In genomic region chr11:17665624-17666552, GRCm38 (mm10) we compare ENCODE assay signal across 21 mouse cellular contexts.
A peak's percentile ranks its signal among the peaks of the same experiment; 100 is the strongest.
DNase-seq lines count a peak whose midpoint lies in the region; ATAC-seq and TF ChIP-seq lines count a peak whose summit lies in the region.
"Had no signal": no experiment of that assay in that cellular context is flagged by ENCODE, and none has a peak within 500 bp of the region (broad histone marks: within the 10 kb centered on the region; RNA-seq: fewer than 3 reads in every experiment).

No protein-coding gene starts in this region.

- 0 out of 2 replicates have a peak, but pooled peaks have one; percentile 59 for ATAC-seq in embryonic facial prominence, embryonic 13.5 days (ENCODE audit: insufficient number of reproducible peaks, insufficient read depth, low FRiP score, low TSS enrichment, low read depth)
- peak; percentile 70 for ATAC-seq in lung, embryonic 14.5 days (ENCODE audit: insufficient read depth)
- peak; percentile 65 for ATAC-seq in embryonic facial prominence, embryonic 15.5 days (ENCODE audit: insufficient number of reproducible peaks, low FRiP score, low TSS enrichment, low read depth)
- ATAC-seq in stomach, embryonic 16.5 days (ENCODE audit: insufficient read depth, low FRiP score): no peak; the same call in 1 of the 2 replicates
- ATAC-seq: inflammation-experienced regulatory T-cells, adult 6 months had no signal

- H3K27me3 ChIP-seq in embryonic facial prominence, embryonic 13.5 days: no peaks in the 10 kb centered on the region
- H3K27me3 ChIP-seq in embryonic facial prominence, embryonic 10.5 days (replicated peaks; ENCODE audit: low read depth, poor library complexity, severe bottlenecking): no peaks in the 10 kb centered on the region
- no peaks in the 10 kb centered on the region for H3K27me3 ChIP-seq in lung, embryonic 14.5 days (ENCODE audit: insufficient read depth, low read length)
- H3K27me3 ChIP-seq in embryonic facial prominence, embryonic 15.5 days: no peaks in the 10 kb centered on the region
- H3K27me3 ChIP-seq in stomach, embryonic 16.5 days (ENCODE audit: control insufficient read depth, insufficient read depth, low read length): no peaks in the 10 kb centered on the region
- H3K27me3 ChIP-seq: midbrain, embryonic 12.5 days had no signal

- no peak overlapping the region for H3K9ac ChIP-seq in embryonic facial prominence, embryonic 13.5 days
- no peak overlapping the region for H3K9ac ChIP-seq in lung, embryonic 14.5 days
- H3K9ac ChIP-seq in embryonic facial prominence, embryonic 15.5 days: no peak overlapping the region
- no peak overlapping the region for H3K9ac ChIP-seq in stomach, embryonic 16.5 days (ENCODE audit: low read length)
- H3K9ac ChIP-seq: hindbrain, embryonic 14.5 days; liver, embryonic 14.5 days; midbrain, embryonic 12.5 days had no signal

- H3K4me3 ChIP-seq in embryonic facial prominence, embryonic 13.5 days: no peak overlapping the region
- H3K4me3 ChIP-seq in embryonic facial prominence, embryonic 10.5 days: no peak overlapping the region
- no peak overlapping the region for H3K4me3 ChIP-seq in lung, embryonic 14.5 days (ENCODE audit: low read depth, low read length)
- no peak overlapping the region for H3K4me3 ChIP-seq in embryonic facial prominence, embryonic 15.5 days (replicated peaks)
- no peak overlapping the region for H3K4me3 ChIP-seq in stomach, embryonic 16.5 days (replicated peaks; ENCODE audit: low read length)
- H3K4me3 ChIP-seq: heart, embryonic 10.5 days; midbrain, embryonic 12.5 days had no signal

- no peak overlapping the region for H3K27ac ChIP-seq in embryonic facial prominence, embryonic 13.5 days
- no peak overlapping the region for H3K27ac ChIP-seq in embryonic facial prominence, embryonic 10.5 days (replicated peaks)
- H3K27ac ChIP-seq in lung, embryonic 14.5 days (ENCODE audit: low read depth): no peak overlapping the region
- no peak overlapping the region; the same call in 1 of the 2 replicates for H3K27ac ChIP-seq in embryonic facial prominence, embryonic 15.5 days (replicated peaks)
- peak overlapping the region; percentile 69; the same call in 1 of the 2 replicates for H3K27ac ChIP-seq in stomach, embryonic 16.5 days (ENCODE audit: low read length)
- H3K27ac ChIP-seq: heart, embryonic 10.5 days; hindbrain, embryonic 14.5 days; liver, embryonic 14.5 days; midbrain, embryonic 12.5 days had no signal

- H3K36me3 ChIP-seq in embryonic facial prominence, embryonic 13.5 days: no peaks in the 10 kb centered on the region
- no peaks in the 10 kb centered on the region for H3K36me3 ChIP-seq in embryonic facial prominence, embryonic 10.5 days (replicated peaks)
- no peaks in the 10 kb centered on the region for H3K36me3 ChIP-seq in lung, embryonic 14.5 days (ENCODE audit: insufficient read depth)
- no peaks in the 10 kb centered on the region for H3K36me3 ChIP-seq in embryonic facial prominence, embryonic 15.5 days
- no peaks in the 10 kb centered on the region for H3K36me3 ChIP-seq in stomach, embryonic 16.5 days (ENCODE audit: control insufficient read depth, insufficient read depth, low read length)
- H3K36me3 ChIP-seq: heart, embryonic 10.5 days; midbrain, embryonic 12.5 days had no signal

- TF ChIP-seq CTCF in lung, embryonic 14.5 days (IDR thresholded peaks at IDR 0.05; ENCODE audit: low read depth): no peak

- 39% methylated on average over 11 of the region's 11 CpGs for WGBS in embryonic facial prominence, embryonic 13.5 days
- WGBS in embryonic facial prominence, embryonic 10.5 days: 87% methylated on average over 11 of the region's 11 CpGs
- 47% methylated on average over 11 of the region's 11 CpGs for WGBS in lung, embryonic 14.5 days
- WGBS in embryonic facial prominence, embryonic 15.5 days: 33% methylated on average over 11 of the region's 11 CpGs
- 49% methylated on average over 11 of the region's 11 CpGs for WGBS in stomach, embryonic 16.5 days

- peaks cover 16% of the 10 kb centered on the region; the same call in 1 of the 2 replicates for H3K4me1 ChIP-seq in embryonic facial prominence, embryonic 13.5 days
- no peaks in the 10 kb centered on the region for H3K4me1 ChIP-seq in embryonic facial prominence, embryonic 10.5 days
- 0 out of 2 replicates have a peak, but pooled peaks cover 8% of the 10 kb centered on the region for H3K4me1 ChIP-seq in lung, embryonic 14.5 days (ENCODE audit: insufficient read depth)
- peaks cover 8% of the 10 kb centered on the region; the same call in 1 of the 2 replicates for H3K4me1 ChIP-seq in embryonic facial prominence, embryonic 15.5 days
- no peaks in the 10 kb centered on the region for H3K4me1 ChIP-seq in stomach, embryonic 16.5 days (ENCODE audit: control insufficient read depth, insufficient read depth, low read length)
- H3K4me1 ChIP-seq: heart, embryonic 10.5 days; midbrain, embryonic 12.5 days had no signal

- DNase-seq in embryonic facial prominence, embryonic 10.5 days (ENCODE audit: low spot score): no peak
- DNase-seq in lung, embryonic 14.5 days: peak; percentile 63
- no peak for DNase-seq in lung, postnatal 36 days
- no peak for DNase-seq in adrenal gland, adult 18-20 months (ENCODE audit: low spot score in 2 of 2)
- DNase-seq: adrenal gland, postnatal 36 days; cerebellum, adult 11 months; cerebellum, adult 9-11 months; gastrocnemius, postnatal 10 days; heart, postnatal 4 days; kidney, adult 18-20 months; kidney, postnatal 10 days; lung, postnatal 10 days; thymus, postnatal 25 days had no signal

- H3K9me3 ChIP-seq in embryonic facial prominence, embryonic 13.5 days: no peaks in the 10 kb centered on the region
- H3K9me3 ChIP-seq in embryonic facial prominence, embryonic 10.5 days: no peaks in the 10 kb centered on the region
- no peaks in the 10 kb centered on the region for H3K9me3 ChIP-seq in lung, embryonic 14.5 days (ENCODE audit: low read depth, low read length)
- H3K9me3 ChIP-seq in embryonic facial prominence, embryonic 15.5 days (replicated peaks): no peaks in the 10 kb centered on the region
- H3K9me3 ChIP-seq in stomach, embryonic 16.5 days (replicated peaks; ENCODE audit: control insufficient read depth, low read length): no peaks in the 10 kb centered on the region
- H3K9me3 ChIP-seq: heart, embryonic 10.5 days; midbrain, embryonic 12.5 days had no signal

- no peak overlapping the region for H3K4me2 ChIP-seq in embryonic facial prominence, embryonic 13.5 days
- no peak overlapping the region for H3K4me2 ChIP-seq in lung, embryonic 14.5 days
- H3K4me2 ChIP-seq in embryonic facial prominence, embryonic 15.5 days (replicated peaks): no peak overlapping the region
- H3K4me2 ChIP-seq in stomach, embryonic 16.5 days (ENCODE audit: low read depth, low read length): no peak overlapping the region
- H3K4me2 ChIP-seq: hindbrain, embryonic 14.5 days; midbrain, embryonic 12.5 days had no signal
